Mouse (Mus musculus): ENCODE data around the gene Rapgef3. TPM values are rescaled to one million over a fixed set of nuclear protein-coding genes. Genes with fewer than 3 reads are reported as not detected.

Gene Rapgef3
- polyA plus RNA-seq, 1 experiment: not detected

DNA sequence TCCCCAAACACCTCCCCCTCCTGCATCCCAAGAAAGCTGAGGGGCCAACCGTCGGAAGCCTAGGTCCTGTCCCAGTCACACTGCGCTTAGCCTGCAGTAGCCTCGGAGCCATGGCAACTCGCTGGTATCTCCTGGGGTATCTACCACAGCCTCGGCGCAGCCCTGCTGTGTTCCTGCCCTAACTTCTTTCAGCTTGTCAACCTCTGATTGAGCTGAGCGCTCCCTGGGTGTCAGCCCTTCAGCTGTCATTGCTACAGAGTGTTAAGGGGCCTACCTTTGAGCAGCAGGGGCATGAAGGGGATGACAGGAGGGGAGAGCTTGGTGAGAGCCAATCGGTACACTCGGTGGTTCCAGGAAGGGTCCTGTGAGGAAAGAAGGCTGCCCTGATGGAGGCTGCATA, 19.5 kb downstream of the Rapgef3 start:
- 72% methylated on average over 10 of the region's 10 CpGs for WGBS
- Histone ChIP-seq H3K27ac (ENCODE audit: insufficient read depth, low read depth, low read length) (no peak overlapping the region), H3K4me1 (ENCODE audit: control insufficient read depth, insufficient read depth, low read length) (peaks cover 35% of the 10 kb centered on the region), H3K4me3 (ENCODE audit: insufficient read depth, low read depth, low read length) (no peak overlapping the region)
- TF ChIP-seq POLR2A (IDR thresholded peaks at IDR 0.05; ENCODE audit: insufficient read depth, low read depth, low read length): no peak
- no peak for TF ChIP-seq CTCF (IDR thresholded peaks at IDR 0.05; ENCODE audit: insufficient read depth, low read depth, low read length)

DNA sequence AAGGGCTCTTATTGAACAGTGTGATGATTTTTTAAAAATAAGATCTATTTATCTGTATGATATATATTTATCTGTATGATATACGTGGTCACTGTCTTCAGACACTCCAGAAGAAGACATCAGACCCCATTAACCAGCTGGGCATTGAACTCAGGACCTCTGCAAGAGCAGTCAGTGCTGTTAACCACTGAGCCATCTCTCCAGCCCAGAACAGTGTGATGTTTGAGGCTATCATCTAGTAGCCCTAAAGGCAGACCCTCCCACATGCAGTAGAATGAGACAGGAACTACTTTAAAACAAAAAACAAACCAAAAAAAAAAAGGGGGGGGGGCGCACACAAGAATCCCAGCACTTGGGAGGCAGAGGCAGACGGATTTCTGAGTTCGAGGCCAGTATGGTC, 20.3 kb downstream of the Rapgef3 start:
- WGBS: over 99% methylated on average over 4 of the region's 4 CpGs
- Histone ChIP-seq H3K27ac (ENCODE audit: insufficient read depth, low read depth, low read length) (no peak overlapping the region), H3K4me1 (ENCODE audit: control insufficient read depth, insufficient read depth, low read length) (peaks cover 38% of the 10 kb centered on the region), H3K4me3 (ENCODE audit: insufficient read depth, low read depth, low read length) (no peak overlapping the region)
- TF ChIP-seq POLR2A (IDR thresholded peaks at IDR 0.05; ENCODE audit: insufficient read depth, low read depth, low read length) (no peak), CTCF (IDR thresholded peaks at IDR 0.05; ENCODE audit: insufficient read depth, low read depth, low read length) (no peak)

DNA sequence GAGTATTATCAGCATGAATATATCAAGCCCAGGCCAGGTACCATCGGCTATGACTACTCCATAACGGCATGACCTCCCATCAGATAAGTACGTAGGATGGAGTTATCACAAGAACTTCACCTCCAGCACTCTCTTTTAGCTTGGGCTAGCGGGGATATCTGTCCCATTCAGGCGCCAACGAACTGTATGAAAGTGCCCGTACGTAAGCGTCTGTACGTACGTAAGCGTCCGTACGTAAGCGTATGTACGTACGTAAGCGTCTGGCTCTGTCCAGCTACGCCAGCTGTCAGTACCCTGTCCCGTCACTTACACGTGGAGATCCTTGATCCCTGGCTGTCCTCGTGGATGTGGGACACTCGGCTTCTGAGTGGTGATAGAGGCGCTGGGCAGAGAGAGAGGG, 21.0 kb downstream of the Rapgef3 start:
- H3K4me1 ChIP-seq (ENCODE audit: control insufficient read depth, insufficient read depth, low read length): peaks cover 44% of the 10 kb centered on the region
- TF ChIP-seq CTCF (IDR thresholded peaks at IDR 0.05; ENCODE audit: insufficient read depth, low read depth, low read length) (no peak), POLR2A (IDR thresholded peaks at IDR 0.05; ENCODE audit: insufficient read depth, low read depth, low read length) (no peak)
- H3K27ac ChIP-seq (ENCODE audit: insufficient read depth, low read depth, low read length): no peak overlapping the region
- 96% methylated on average over 24 of the region's 24 CpGs for WGBS
- no peak overlapping the region for H3K4me3 ChIP-seq (ENCODE audit: insufficient read depth, low read depth, low read length)

DNA sequence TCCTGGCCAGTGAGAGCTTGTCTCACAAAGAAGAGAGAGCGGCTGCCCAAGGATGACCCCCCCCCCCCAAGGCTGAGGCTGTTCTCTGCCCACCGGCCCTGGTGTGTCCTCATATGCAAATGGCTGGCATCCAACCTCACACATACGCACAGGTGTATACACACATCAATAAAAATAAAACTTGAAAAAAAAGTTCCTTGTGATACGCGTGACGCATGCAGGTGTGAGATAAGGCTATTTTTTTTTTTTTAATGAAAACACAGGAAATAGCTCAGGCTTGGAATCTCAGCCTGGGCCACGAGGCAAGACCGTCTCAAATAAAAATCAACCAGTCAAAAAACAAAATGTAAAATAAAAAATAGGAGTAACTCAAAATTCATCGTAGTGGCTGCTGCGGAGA, 21.5 kb downstream of the Rapgef3 start:
- 88% methylated on average over 10 of the region's 10 CpGs for WGBS
- Histone ChIP-seq H3K27ac (ENCODE audit: insufficient read depth, low read depth, low read length) (no peak overlapping the region), H3K4me1 (ENCODE audit: control insufficient read depth, insufficient read depth, low read length) (peaks cover 49% of the 10 kb centered on the region), H3K4me3 (ENCODE audit: insufficient read depth, low read depth, low read length) (no peak overlapping the region)
- no peak for TF ChIP-seq POLR2A (IDR thresholded peaks at IDR 0.05; ENCODE audit: insufficient read depth, low read depth, low read length)
- no peak for TF ChIP-seq CTCF (IDR thresholded peaks at IDR 0.05; ENCODE audit: insufficient read depth, low read depth, low read length)

DNA sequence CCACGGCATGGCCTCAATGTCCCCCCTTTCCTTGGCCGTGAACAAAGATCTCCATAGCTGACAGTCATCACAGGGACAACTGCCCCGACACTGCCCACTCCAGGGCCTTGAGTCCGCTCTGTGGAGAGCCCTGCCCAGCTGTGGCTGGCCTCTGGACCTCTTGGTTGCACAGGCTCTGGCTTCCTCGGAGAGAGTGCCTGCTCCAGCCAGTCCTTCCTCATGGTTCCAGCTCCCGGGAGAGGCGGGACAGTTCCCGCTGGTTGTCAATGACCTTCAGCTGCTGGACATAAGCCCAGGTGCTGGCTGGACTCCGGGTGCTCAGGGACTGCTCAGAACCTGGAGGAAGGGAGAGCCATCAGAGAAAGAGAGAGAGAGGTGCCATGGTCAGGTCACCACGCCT, 22.4 kb downstream of the Rapgef3 start:
- TF ChIP-seq CTCF (IDR thresholded peaks at IDR 0.05; ENCODE audit: insufficient read depth, low read depth, low read length) (no peak), POLR2A (IDR thresholded peaks at IDR 0.05; ENCODE audit: insufficient read depth, low read depth, low read length) (no peak)

DNA sequence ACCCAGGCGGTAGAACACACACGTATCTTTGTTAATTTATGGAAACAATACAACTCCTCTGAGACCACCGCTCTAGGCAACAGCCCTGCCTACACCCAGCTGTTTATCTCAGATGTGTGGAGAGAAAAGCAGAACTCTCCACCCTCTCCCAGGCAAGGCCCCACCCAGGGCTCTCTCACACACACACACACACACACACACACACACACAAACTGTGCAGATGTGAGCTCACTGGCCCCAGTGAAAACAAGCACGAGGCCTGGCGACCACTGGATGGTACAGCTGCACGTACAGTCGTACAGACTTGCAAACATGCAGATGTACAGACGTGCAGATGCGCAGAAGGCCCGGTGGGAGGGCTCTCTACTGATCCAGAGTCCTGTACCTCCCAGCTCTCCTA, 22.8 kb downstream of the Rapgef3 start:
- Histone ChIP-seq H3K4me3 (ENCODE audit: insufficient read depth, low read depth, low read length) (no peak overlapping the region), H3K27ac (ENCODE audit: insufficient read depth, low read depth, low read length) (peak overlapping the region; percentile 47), H3K4me1 (ENCODE audit: control insufficient read depth, insufficient read depth, low read length) (peaks cover 44% of the 10 kb centered on the region)
- WGBS: 41% methylated on average over 10 of the region's 10 CpGs
- TF ChIP-seq CTCF (IDR thresholded peaks at IDR 0.05; ENCODE audit: insufficient read depth, low read depth, low read length) (no peak), POLR2A (IDR thresholded peaks at IDR 0.05; ENCODE audit: insufficient read depth, low read depth, low read length) (no peak)

More for the DNA sequence above, 22.4 kb downstream of the Rapgef3 start:
- Histone ChIP-seq H3K4me1 (ENCODE audit: control insufficient read depth, insufficient read depth, low read length) (peaks cover 48% of the 10 kb centered on the region), H3K4me3 (ENCODE audit: insufficient read depth, low read depth, low read length) (no peak overlapping the region), H3K27ac (ENCODE audit: insufficient read depth, low read depth, low read length) (peak overlapping the region; percentile 47)
- WGBS: 39% methylated on average over 10 of the region's 10 CpGs

DNA sequence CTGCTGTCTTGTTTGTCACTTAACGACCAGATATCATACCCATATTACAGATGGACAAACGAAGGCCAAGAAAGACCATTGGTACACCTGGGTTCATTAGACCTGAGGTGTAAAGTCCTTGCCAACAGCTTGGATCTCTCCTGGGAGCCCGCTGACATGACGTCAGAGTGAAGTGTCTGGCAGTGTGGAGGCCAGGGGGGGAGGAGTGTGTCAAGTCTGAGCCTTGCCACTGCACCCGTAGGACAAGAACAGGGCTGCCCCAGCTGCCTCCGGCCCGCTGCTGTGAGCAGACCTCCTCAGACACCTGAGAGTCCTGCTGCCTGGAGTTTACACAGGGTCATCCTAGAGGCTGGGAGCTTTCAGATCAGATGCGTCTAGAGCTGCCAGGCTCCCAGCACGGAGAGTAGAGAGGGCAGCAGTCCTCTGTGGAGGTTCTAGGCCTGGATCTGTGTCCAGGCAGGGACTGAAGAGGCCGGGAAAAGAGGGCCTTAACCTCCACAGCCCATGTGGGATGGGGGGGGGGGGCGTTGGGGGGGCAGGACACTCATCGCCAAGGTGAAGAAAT, 23.7 kb downstream of the Rapgef3 start:
- Histone ChIP-seq H3K4me1 (ENCODE audit: control insufficient read depth, insufficient read depth, low read length) (peaks cover 37% of the 10 kb centered on the region), H3K27ac (ENCODE audit: insufficient read depth, low read depth, low read length) (no peak overlapping the region), H3K4me3 (ENCODE audit: insufficient read depth, low read depth, low read length) (no peak overlapping the region)
- TF ChIP-seq CTCF (IDR thresholded peaks at IDR 0.05; ENCODE audit: insufficient read depth, low read depth, low read length): no peak
- 75% methylated on average over 12 of the region's 12 CpGs for WGBS

DNA sequence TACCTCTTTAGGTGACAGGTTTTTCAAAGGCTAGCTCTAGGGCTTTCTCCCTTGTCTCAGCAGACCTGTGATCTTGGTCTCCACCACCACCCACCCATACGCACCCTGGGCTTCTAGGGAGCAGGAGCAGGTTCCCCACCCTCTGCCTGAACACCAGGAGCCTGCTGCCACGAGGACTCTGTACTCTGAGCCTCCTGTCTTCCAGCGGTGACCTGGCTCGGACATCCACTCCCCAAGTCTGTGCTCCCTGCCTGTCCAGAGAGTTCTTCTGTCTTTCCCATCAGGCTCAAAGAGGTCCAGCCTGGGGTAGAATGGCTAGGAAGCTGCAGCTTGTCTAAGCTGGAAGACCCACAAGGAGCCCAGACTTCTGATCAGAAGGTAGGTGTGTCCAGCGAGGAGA, 24.6 kb downstream of the Rapgef3 start:
- Histone ChIP-seq H3K4me3 (ENCODE audit: insufficient read depth, low read depth, low read length) (no peak overlapping the region), H3K27ac (ENCODE audit: insufficient read depth, low read depth, low read length) (no peak overlapping the region), H3K4me1 (ENCODE audit: control insufficient read depth, insufficient read depth, low read length) (peaks cover 37% of the 10 kb centered on the region)
- TF ChIP-seq POLR2A (IDR thresholded peaks at IDR 0.05; ENCODE audit: insufficient read depth, low read depth, low read length) (no peak), CTCF (IDR thresholded peaks at IDR 0.05; ENCODE audit: insufficient read depth, low read depth, low read length) (no peak)
- WGBS: 89% methylated on average over 5 of the region's 5 CpGs

DNA sequence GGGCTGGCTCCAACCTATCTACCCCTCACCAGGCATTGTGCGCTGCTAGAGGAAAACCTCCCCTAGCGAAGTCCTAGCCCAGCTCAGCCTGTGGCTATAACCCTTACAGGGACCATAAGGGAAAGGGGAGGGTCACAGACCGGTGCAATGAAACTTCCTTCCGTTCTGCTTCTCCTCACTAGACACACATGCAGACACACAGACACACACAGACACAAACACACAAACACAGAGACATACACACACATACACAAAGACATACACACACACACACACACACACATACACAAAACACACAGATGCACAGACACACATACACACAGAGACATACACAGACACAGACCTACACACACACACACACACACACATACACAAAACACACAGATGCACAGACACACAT, 25.2 kb downstream of the Rapgef3 start:
- Histone ChIP-seq H3K4me1 (ENCODE audit: control insufficient read depth, insufficient read depth, low read length) (peaks cover 37% of the 10 kb centered on the region), H3K4me3 (ENCODE audit: insufficient read depth, low read depth, low read length) (no peak overlapping the region), H3K27ac (ENCODE audit: insufficient read depth, low read depth, low read length) (no peak overlapping the region; the same call in 1 of the 2 replicates)
- TF ChIP-seq CTCF (IDR thresholded peaks at IDR 0.05; ENCODE audit: insufficient read depth, low read depth, low read length): no peak
- no peak for TF ChIP-seq POLR2A (IDR thresholded peaks at IDR 0.05; ENCODE audit: insufficient read depth, low read depth, low read length)
- WGBS: 65% methylated on average over 4 of the region's 4 CpGs

DNA sequence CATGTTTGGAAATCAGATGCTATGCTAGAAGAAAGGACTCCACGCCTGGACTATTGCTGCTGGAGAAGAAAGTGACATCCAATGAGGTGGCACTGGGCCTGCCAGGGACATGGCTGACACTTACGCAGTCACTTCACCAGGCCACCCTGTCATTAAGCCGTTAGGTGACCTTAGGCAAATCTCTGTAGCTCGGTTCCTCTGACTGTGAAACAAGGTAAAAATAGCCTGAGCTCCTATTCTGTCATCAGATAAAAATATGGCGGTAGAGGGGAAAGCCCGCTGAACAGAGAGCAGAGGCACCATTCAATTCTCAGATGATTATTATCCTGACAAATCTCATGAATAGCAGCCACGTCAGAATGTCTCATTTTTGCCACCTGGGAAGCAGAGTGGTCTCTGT, 25.7 kb downstream of the Rapgef3 start:
- TF ChIP-seq CTCF (IDR thresholded peaks at IDR 0.05; ENCODE audit: insufficient read depth, low read depth, low read length): no peak
- H3K27ac ChIP-seq (ENCODE audit: insufficient read depth, low read depth, low read length): peak overlapping the region; percentile 29
- 37% methylated on average over 7 of the region's 7 CpGs for WGBS
- H3K4me1 ChIP-seq (ENCODE audit: control insufficient read depth, insufficient read depth, low read length): peaks cover 37% of the 10 kb centered on the region
- H3K4me3 ChIP-seq (ENCODE audit: insufficient read depth, low read depth, low read length): no peak overlapping the region
